Mouse (Mus musculus) kidney, embryonic 16.5 days (tissue): ENCODE measurements around the gene Amh. TPM values are rescaled to one million over a fixed set of nuclear protein-coding genes. Genes with fewer than 3 reads are reported as not detected.
A peak's percentile ranks its signal among the peaks of the same experiment; 100 is the strongest.

ENCODE experiments used
- ATAC-seq: fragments of 200-750 bp; cut with Nextera tagmentation; 2 replicates; pipeline ENCODE4 v1.8.0; 2017; ENCODE audit warnings: moderate TSS enrichment; ENCODE audit not compliant: low FRiP score, low TSS enrichment
- H3K27ac ChIP-seq: fragments of 300-500 bp; sonication (generic); 2 replicates; pipeline ENCODE4 v1.5.1; 2014; ENCODE audit warnings: low read length
- H3K27me3 ChIP-seq: fragments of 300-500 bp; sonication (generic); 2 replicates; pipeline ENCODE4 v1.6.1; 2014; ENCODE audit warnings: low read length, control low read depth, mixed read lengths; ENCODE audit not compliant: insufficient read depth
- H3K36me3 ChIP-seq: fragments of 300-500 bp; sonication (generic); 2 replicates; pipeline ENCODE4 v1.6.1; 2014; ENCODE audit warnings: low read length, control low read depth, mixed read lengths; ENCODE audit not compliant: insufficient read depth
- H3K4me1 ChIP-seq: fragments of 300-500 bp; sonication (generic); 2 replicates; pipeline ENCODE4 v1.6.1; 2014; ENCODE audit warnings: low read length, control low read depth, mixed read lengths; ENCODE audit not compliant: insufficient read depth
- H3K4me2 ChIP-seq: fragments of 300-500 bp; sonication (generic); replicated peaks from 2 replicates; pipeline ENCODE4 v1.6.1; 2014; ENCODE audit warnings: low read depth, low read length
- H3K4me3 ChIP-seq: fragments of 300-500 bp; sonication (generic); 2 replicates; pipeline ENCODE4 v1.5.1; 2014; ENCODE audit warnings: mild to moderate bottlenecking, low read length
- H3K9ac ChIP-seq: fragments of 300-500 bp; sonication (generic); replicated peaks from 2 replicates; pipeline ENCODE4 v1.6.1; 2014; ENCODE audit warnings: low read length
- H3K9me3 ChIP-seq: fragments of 300-500 bp; sonication (generic); 2 replicates; pipeline ENCODE4 v1.6.1; 2016; ENCODE audit warnings: low read length, control low read depth
- WGBS: fragments of 180-500 bp; shearing (Covaris S2); extraction: QIAGEN DNeasy Blood & Tissue Kit; methylation state at CpG from one replicate; pipeline ENCODE4 v1.1.7; 2014; 5-methylcytosine and 5-hydroxymethylcytosine counted together
- polyA plus RNA-seq: library from polyadenylated mRNA; unstranded; fragments of >200 nt; fragmentation: Nextera tagmentation; extraction: Ambion mirVana; gene quantifications from 2 replicates; pipeline ENCODE4 v1.2.1, GENCODE M21; 2015

The Amh gene
- polyA plus RNA-seq, 1 experiment from 2014 or later = 0.70 TPM

GRCm38 (mm10) chr10:80805322-80805721, 279 bp downstream of the Amh start:
- 78% methylated on average over 5 of the region's 5 CpGs for WGBS
- Histone ChIP-seq H3K27me3 (peaks cover 6% of the 10 kb centered on the region), H3K27ac (no peak overlapping the region), H3K4me2 (no peak overlapping the region), H3K4me1 (peaks cover 46% of the 10 kb centered on the region), H3K9me3 (no peaks in the 10 kb centered on the region), H3K36me3 (peaks cover 46% of the 10 kb centered on the region), H3K9ac (no peak overlapping the region), H3K4me3 (no peak overlapping the region)
- ATAC-seq = no peak

- H3K4me2 ChIP-seq = no peak overlapping the region
- H3K27me3 ChIP-seq = peaks cover 6% of the 10 kb centered on the region
- no peak overlapping the region for H3K4me3 ChIP-seq
- WGBS = 19% methylated on average over 3 of the region's 3 CpGs
- H3K36me3 ChIP-seq = peaks cover 42% of the 10 kb centered on the region
- H3K27ac ChIP-seq = no peak overlapping the region
- peaks cover 48% of the 10 kb centered on the region for H3K4me1 ChIP-seq
- H3K9me3 ChIP-seq = no peaks in the 10 kb centered on the region
- peak; percentile 44 for ATAC-seq
- H3K9ac ChIP-seq = no peak overlapping the region
Measured at GRCm38 (mm10) chr10:80805925-80806324, 882 bp downstream of the Amh start.

DNA sequence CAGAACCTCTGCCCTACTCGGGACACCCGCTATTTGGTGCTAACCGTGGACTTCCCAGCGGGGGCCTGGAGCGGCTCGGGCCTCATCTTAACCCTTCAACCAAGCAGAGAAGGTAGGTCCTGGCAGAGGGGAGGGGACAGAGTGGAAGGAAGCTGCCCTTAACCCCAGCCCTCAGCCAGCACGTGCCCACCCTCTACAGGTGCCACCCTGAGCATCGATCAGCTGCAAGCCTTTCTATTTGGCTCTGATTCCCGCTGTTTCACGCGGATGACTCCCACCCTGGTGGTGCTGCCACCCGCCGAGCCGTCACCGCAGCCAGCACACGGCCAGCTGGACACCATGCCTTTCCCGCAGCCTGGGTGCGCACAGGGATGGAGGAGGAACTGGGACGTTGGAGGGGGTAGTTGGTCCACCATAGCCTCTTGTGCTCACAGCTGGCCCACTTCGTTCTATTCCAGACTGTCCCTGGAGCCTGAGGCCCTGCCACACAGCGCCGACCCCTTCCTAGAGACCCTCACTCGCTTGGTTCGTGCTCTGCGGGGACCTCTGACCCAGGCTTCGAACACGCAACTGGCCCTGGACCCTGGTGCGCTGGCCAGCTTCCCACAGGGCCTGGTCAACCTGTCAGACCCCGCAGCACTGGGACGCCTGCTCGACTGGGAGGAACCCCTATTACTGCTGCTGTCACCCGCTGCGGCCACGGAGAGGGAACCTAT, 1.5 kb downstream of the Amh start:
- peaks cover 48% of the 10 kb centered on the region for H3K4me1 ChIP-seq
- peak overlapping the region; percentile 66 for H3K27ac ChIP-seq
- peaks cover 36% of the 10 kb centered on the region for H3K36me3 ChIP-seq
- peak overlapping the region; percentile 95 for H3K4me2 ChIP-seq
- H3K9me3 ChIP-seq = no peaks in the 10 kb centered on the region
- H3K27me3 ChIP-seq = peaks cover 6% of the 10 kb centered on the region
- H3K9ac ChIP-seq = peak overlapping the region; percentile 70
- H3K4me3 ChIP-seq = peak overlapping the region; percentile 49
- peak; percentile 1; the same call in 1 of the 2 replicates for ATAC-seq
- WGBS = 42% methylated on average over 34 of the region's 34 CpGs

- ATAC-seq = peak; percentile 55
- H3K27me3 ChIP-seq = peaks cover 6% of the 10 kb centered on the region
- peak overlapping the region; percentile 49 for H3K4me3 ChIP-seq
- no peaks in the 10 kb centered on the region for H3K9me3 ChIP-seq
- H3K27ac ChIP-seq = peak overlapping the region; percentile 66
- under 1% methylated on average over 58 of the region's 58 CpGs for WGBS
- H3K36me3 ChIP-seq = peaks cover 31% of the 10 kb centered on the region
- peak overlapping the region; percentile 70 for H3K9ac ChIP-seq
- peak overlapping the region; percentile 95 for H3K4me2 ChIP-seq
- peaks cover 48% of the 10 kb centered on the region for H3K4me1 ChIP-seq
Measured at GRCm38 (mm10) chr10:80807057-80807627, 2.1 kb downstream of the Amh start.

DNA sequence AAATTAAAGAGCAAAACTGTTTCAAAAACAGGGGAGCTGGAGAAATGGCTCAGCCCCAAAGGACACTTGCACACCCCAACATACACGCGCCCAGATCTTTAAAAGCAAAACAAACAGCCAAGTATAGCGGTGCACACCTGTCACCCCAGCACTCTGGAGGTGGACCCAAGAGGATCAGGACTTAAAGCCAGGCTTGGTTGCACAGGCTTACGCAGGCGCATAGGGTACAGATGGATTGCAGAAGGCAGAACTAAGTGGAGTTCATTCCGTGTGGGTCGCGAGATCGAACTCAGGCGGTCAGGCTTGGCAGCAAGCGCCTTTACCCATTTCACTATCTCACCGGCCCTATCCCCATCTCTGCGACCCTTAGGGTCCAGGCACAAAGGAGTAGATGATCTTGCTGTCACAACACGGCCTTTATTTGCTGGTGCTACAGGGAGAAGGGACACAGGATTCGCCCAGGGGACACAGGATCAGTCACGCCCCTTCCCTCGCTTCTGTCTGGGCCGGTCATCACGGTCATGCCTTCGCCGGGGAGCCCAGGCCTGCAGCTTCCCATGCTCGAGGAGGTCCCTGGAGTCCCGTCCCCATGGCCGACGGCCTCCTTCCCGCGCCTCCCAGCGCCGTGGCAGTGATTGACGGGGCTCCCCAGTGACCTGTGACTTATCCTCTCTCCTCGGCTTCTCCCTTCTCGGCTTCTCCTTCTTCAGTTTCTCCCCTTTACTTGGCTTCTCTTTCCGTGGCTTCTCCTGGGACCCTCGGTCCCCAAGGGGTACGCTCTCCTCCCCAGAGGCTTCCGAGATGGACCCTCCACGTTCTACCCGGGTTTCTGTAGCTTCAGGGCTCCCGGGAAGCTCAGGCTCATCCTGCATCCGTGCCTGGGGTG, 3.3 kb downstream of the Amh start:
- H3K4me3 ChIP-seq = peak overlapping the region; percentile 49
- peak overlapping the region; percentile 70 for H3K9ac ChIP-seq
- peaks cover 19% of the 10 kb centered on the region for H3K36me3 ChIP-seq
- ATAC-seq = peak; percentile 4; the same call in 1 of the 2 replicates
- peak overlapping the region; percentile 95 for H3K4me2 ChIP-seq
- H3K4me1 ChIP-seq = peaks cover 52% of the 10 kb centered on the region
- peaks cover 6% of the 10 kb centered on the region for H3K27me3 ChIP-seq
- H3K9me3 ChIP-seq = no peaks in the 10 kb centered on the region
- WGBS = 17% methylated on average over 40 of the region's 40 CpGs
- peak overlapping the region; percentile 66 for H3K27ac ChIP-seq

DNA sequence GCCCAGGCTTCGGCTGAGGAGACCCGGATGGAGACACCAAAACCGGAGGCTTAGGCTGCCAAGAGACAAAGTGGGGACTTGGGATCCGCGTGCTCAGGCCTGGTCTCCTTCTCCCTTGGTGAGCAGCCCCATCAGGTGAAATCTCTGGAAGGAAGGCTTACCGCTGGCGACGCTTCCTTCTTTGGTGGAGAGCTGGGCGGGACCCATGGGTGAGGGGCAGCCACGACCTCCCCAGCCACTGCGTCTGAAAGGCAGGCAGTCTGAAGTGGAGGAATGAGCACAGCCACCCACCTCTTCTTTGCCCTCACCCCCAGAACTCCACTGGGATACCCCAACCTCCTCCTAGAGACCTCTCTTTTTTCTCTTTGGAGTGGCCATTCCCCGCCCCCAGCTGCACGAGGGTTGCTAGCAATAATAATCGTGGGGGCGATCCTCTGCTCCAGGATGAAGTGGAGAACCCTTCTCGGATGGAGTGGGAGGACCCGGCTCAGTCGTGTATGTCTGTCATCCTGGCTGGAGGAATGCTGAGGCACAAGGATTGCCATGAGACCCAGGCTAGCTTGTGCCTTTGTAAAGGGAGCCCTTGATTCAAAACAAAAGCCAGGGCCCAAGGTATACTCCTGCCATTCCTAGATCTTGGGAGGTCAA, 4.1 kb downstream of the Amh start:
- ATAC-seq = no peak

DNA sequence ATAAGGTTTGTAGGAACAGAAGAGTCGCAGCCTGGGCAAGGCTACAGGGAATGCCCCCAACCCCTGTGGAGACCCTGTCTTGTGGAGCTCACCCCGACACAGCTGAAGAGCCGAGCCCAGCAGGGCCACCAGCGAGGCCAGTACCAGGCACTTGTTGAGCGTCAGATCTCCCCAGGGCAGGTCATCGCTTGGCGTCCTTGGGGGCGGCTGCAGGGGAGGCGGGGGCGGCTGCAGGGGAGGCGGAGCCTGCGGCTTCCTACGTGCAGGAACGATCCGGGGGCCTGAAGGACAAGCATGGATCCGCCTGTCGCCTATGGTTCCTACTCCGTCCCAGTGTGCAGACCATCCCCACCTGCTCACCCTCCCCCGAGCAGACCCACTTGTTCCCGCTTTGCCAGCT, 5.0 kb downstream of the Amh start:
- peak overlapping the region; percentile 44 for H3K4me2 ChIP-seq
- H3K27me3 ChIP-seq = peaks cover 6% of the 10 kb centered on the region
- no peak for ATAC-seq
- H3K9me3 ChIP-seq = no peaks in the 10 kb centered on the region
- H3K9ac ChIP-seq = peak overlapping the region; percentile 49; the same call in 1 of the 2 replicates
- peaks cover 1% of the 10 kb centered on the region for H3K36me3 ChIP-seq
- no peak overlapping the region for H3K27ac ChIP-seq
- peak overlapping the region; percentile 16; the same call in 1 of the 2 replicates for H3K4me3 ChIP-seq
- peaks cover 52% of the 10 kb centered on the region for H3K4me1 ChIP-seq
- 5% methylated on average over 20 of the region's 20 CpGs for WGBS

More for the DNA sequence above, 4.1 kb downstream of the Amh start:
- no peaks in the 10 kb centered on the region for H3K9me3 ChIP-seq
- H3K9ac ChIP-seq = peak overlapping the region; percentile 70
- peaks cover 6% of the 10 kb centered on the region for H3K27me3 ChIP-seq
- H3K4me1 ChIP-seq = peaks cover 52% of the 10 kb centered on the region
- H3K4me2 ChIP-seq = peak overlapping the region; percentile 95
- peak overlapping the region; percentile 49 for H3K4me3 ChIP-seq
- H3K27ac ChIP-seq = peak overlapping the region; percentile 50
- H3K36me3 ChIP-seq = peaks cover 11% of the 10 kb centered on the region
- WGBS = 5% methylated on average over 18 of the region's 18 CpGs

DNA sequence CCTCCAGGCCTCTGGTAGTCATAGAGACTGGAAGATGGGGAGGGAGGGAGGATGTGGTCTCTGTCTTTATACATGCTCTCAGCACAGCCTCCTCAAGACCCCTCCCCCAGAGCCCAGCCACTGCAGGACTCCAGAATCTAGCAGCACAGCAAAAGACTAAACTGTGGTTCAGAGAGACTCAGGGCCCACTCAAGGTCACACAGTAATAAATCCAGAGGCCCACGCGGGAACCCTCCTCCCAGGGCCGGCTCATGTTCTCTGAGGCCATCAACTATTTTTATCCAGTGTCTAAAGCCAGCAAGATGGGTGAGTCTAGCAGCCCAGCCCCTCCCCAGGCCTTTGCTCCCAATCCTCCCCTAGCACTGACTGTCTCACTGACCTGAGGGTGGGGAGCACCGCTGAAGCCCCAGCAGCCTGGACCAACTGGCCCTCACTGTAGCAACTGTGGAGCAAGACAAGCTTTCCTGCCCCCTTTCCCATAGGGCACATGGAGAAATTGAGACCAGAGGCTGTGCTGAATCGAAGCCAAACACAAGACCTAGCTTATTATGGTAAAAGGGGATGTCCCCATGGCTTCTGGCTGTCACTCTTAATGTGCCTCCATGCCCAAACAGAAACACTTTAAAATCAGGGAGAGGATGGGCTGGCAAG, 7.5 kb downstream of the Amh start:
- WGBS = 33% methylated on average over 5 of the region's 5 CpGs

DNA sequence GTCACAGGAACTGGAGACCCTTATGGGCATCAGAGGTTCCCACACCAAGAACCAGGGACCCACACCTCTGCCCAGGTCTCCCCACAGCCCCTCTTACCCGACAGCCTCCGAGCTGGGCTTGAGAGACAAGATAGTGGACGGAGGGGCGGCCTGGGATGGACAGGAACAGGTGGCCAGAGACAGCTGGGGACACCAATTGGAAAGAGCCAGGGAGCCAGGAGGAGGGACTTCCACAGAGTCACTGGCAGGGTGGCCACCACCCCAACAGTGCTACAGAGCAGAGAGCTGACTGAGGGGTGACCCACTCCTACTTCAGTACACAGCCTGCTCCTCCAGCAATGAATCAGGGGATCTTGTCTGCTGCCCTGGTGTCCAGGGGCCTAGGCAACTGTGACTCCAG, 8.3 kb downstream of the Amh start, which contains the start of gene Jsrp1:
Gene Jsrp1, minus strand, starts transcription at position 133 of the 400 bp plus-strand sequence.
- H3K9me3 ChIP-seq = no peaks in the 10 kb centered on the region
- H3K27me3 ChIP-seq = peaks cover 2% of the 10 kb centered on the region
- H3K27ac ChIP-seq = no peak within 1 kb of the TSS
- WGBS = 79% methylated on average over 4 of the region's 4 CpGs
- peak within 1 kb of the TSS; percentile 15; the same call in 1 of the 2 replicates for H3K9ac ChIP-seq
- ATAC-seq = no peak
- no peak within 1 kb of the TSS for H3K4me2 ChIP-seq
- H3K36me3 ChIP-seq = no peaks in the 10 kb centered on the region
- peaks cover 24% of the 10 kb centered on the region for H3K4me1 ChIP-seq
- H3K4me3 ChIP-seq = no peak within 1 kb of the TSS

More for the DNA sequence above, 7.5 kb downstream of the Amh start:
- H3K4me2 ChIP-seq = no peak overlapping the region
- H3K9me3 ChIP-seq = no peaks in the 10 kb centered on the region
- H3K9ac ChIP-seq = peak overlapping the region; percentile 15; the same call in 1 of the 2 replicates
- ATAC-seq = no peak
- peaks cover 6% of the 10 kb centered on the region for H3K27me3 ChIP-seq
- no peaks in the 10 kb centered on the region for H3K36me3 ChIP-seq
- no peak overlapping the region for H3K27ac ChIP-seq
- H3K4me1 ChIP-seq = peaks cover 32% of the 10 kb centered on the region
- no peak overlapping the region for H3K4me3 ChIP-seq
